9 mouse cellular contexts compared by ENCODE assay signal in genomic region chr1:136948511-136949275, GRCm38 (mm10). TPM values are rescaled to one million over a fixed set of nuclear protein-coding genes. Genes with fewer than 3 reads are reported as not detected.
DNase-seq lines count a peak whose midpoint lies in the region; ATAC-seq and TF ChIP-seq lines count a peak whose summit lies in the region.
"Had no signal": no experiment of that assay in that cellular context is flagged by ENCODE, and none has a peak within 500 bp of the region (broad histone marks: within the 10 kb centered on the region; RNA-seq: fewer than 3 reads in every experiment).

No protein-coding gene starts in this region.

- H3K36me3 ChIP-seq in heart, embryonic 11.5 days (ENCODE audit: control insufficient read depth, insufficient read depth, low read length): no peaks in the 10 kb centered on the region
- H3K36me3 ChIP-seq in kidney, postnatal 0 days (ENCODE audit: insufficient read depth, low read length): no peaks in the 10 kb centered on the region
- H3K36me3 ChIP-seq: G1E had no signal

- TF ChIP-seq CTCF in kidney, postnatal 0 days (IDR thresholded peaks at IDR 0.05; ENCODE audit: low read depth): no peak; the same call in 1 of the 2 replicates

- H3K27me3 ChIP-seq in heart, embryonic 11.5 days (ENCODE audit: control insufficient read depth, insufficient read depth, low read length): peaks cover 80% of the 10 kb centered on the region
- H3K27me3 ChIP-seq in kidney, postnatal 0 days (ENCODE audit: insufficient read depth, low read length): peaks cover 68% of the 10 kb centered on the region

- WGBS in heart, embryonic 11.5 days (ENCODE audit: insufficient replicate concordance): under 1% methylated on average over 61 of the region's 61 CpGs
- under 1% methylated on average over 61 of the region's 61 CpGs for WGBS in kidney, postnatal 0 days

- peak; percentile 45 for DNase-seq in gastrocnemius, postnatal 10 days
- no peak for DNase-seq in gastrocnemius, adult 18-20 months (ENCODE audit: low spot score)
- peak; percentile 77 for DNase-seq in kidney, postnatal 0 days (ENCODE audit: low spot score)
- peak; percentile 34 for DNase-seq in lung, postnatal 36 days
- DNase-seq in skeletal muscle tissue, adult 2 months (ENCODE audit: low read depth, low spot score): peak; percentile 4

- H3K9me3 ChIP-seq in heart, embryonic 11.5 days (replicated peaks; ENCODE audit: control insufficient read depth, low read length): 0 out of 2 replicates have a peak, but pooled peaks cover 3% of the 10 kb centered on the region
- H3K9me3 ChIP-seq in kidney, postnatal 0 days (replicated peaks; ENCODE audit: low read length): no peaks in the 10 kb centered on the region

- H3K9ac ChIP-seq in heart, embryonic 11.5 days (ENCODE audit: low read depth, low read length): peak overlapping the region; percentile 49
- H3K9ac ChIP-seq in kidney, postnatal 0 days (ENCODE audit: low read depth, low read length): no peak overlapping the region

- H3K4me3 ChIP-seq in brown adipose tissue, adult 24 weeks (ENCODE audit: insufficient read depth, low read depth, low read length): peak overlapping the region; percentile 60
- H3K4me3 ChIP-seq in heart, embryonic 11.5 days (ENCODE audit: low read depth, low read length): peak overlapping the region; percentile 58
- H3K4me3 ChIP-seq in kidney, postnatal 0 days (replicated peaks; ENCODE audit: low read depth, low read length): peak overlapping the region; percentile 41

- peak; percentile 46 for ATAC-seq in heart, embryonic 11.5 days (replicated peaks; ENCODE audit: insufficient number of reproducible peaks, low FRiP score, low TSS enrichment)
- peak; percentile 67 for ATAC-seq in kidney, postnatal 0 days (replicated peaks; ENCODE audit: low FRiP score, low read depth)
- no peak for ATAC-seq in cerebellum, adult (ENCODE audit: insufficient number of reproducible peaks, low FRiP score, low TSS enrichment)

- H3K4me2 ChIP-seq in heart, embryonic 11.5 days: peak overlapping the region; percentile 97
- H3K4me2 ChIP-seq in kidney, postnatal 0 days (ENCODE audit: low read length): peak overlapping the region; percentile 80

- H3K4me1 ChIP-seq in brown adipose tissue, adult 24 weeks (ENCODE audit: control insufficient read depth, insufficient read depth, insufficient read length, low read length): peaks cover 3% of the 10 kb centered on the region; the same call in 1 of the 2 replicates
- H3K4me1 ChIP-seq in heart, embryonic 11.5 days (ENCODE audit: control insufficient read depth, insufficient read depth, low read length): peaks cover 15% of the 10 kb centered on the region
- H3K4me1 ChIP-seq in kidney, postnatal 0 days (replicated peaks; ENCODE audit: insufficient read depth, low read length): peaks cover 8% of the 10 kb centered on the region

- H3K27ac ChIP-seq in brown adipose tissue, adult 24 weeks (replicated peaks; ENCODE audit: low read depth, low read length): 0 out of 2 replicates have a peak overlapping the region, but pooled peaks have one; percentile 13
- H3K27ac ChIP-seq in heart, embryonic 11.5 days (ENCODE audit: low read depth, low read length): no peak overlapping the region
- H3K27ac ChIP-seq in kidney, postnatal 0 days: no peak overlapping the region

RNA-seq across cellular contexts. Expression of gene Nr5a2, which starts 11.6 kb away (rescaled TPM):
- total RNA-seq in gastrocnemius, postnatal 10 days (2021): 1 to 10 TPM; 2.3 to 4.3 TPM
- under 1 TPM; 0.16 to 0.21 TPM for total RNA-seq in gastrocnemius, adult 18-20 months (2021)
- polyA plus RNA-seq in brown adipose tissue, adult 24 weeks (2012; ENCODE audit: insufficient read depth, insufficient read length, missing spikeins): 0.20 and 1.1 TPM in 2 replicates
- polyA plus RNA-seq in heart, embryonic 11.5 days (2014; fragmentation: Nextera tagmentation; extraction: Ambion mirVana): 0.14 TPM in 2 replicates
- polyA plus RNA-seq in kidney, postnatal 0 days (2015; fragmentation: Nextera tagmentation; extraction: Ambion mirVana): 0.34 and 0.38 TPM in 2 replicates
- polyA plus RNA-seq: G1E had no signal
